Mouse (Mus musculus) erythroblast, embryonic 14.5 days (primary cell): ENCODE data around the gene Elp6. TPM values are rescaled to one million over a fixed set of nuclear protein-coding genes. Genes with fewer than 3 reads are reported as not detected.
A peak's percentile ranks its signal among the peaks of the same experiment; 100 is the strongest.
"Not testable (repeated sequence)": the region's sequence is repeated elsewhere in the genome, so short reads cannot be mapped to it uniquely, and the experiment has no call there.

Experiments
- H3K27me3 ChIP-seq: 2 replicates; pipeline ENCODE4 v1.6.1; 2012; ENCODE audit warnings: inconsistent platforms; ENCODE audit not compliant: control insufficient read depth
- H3K36me3 ChIP-seq: 2 replicates; pipeline ENCODE4 v1.6.1; 2012; ENCODE audit warnings: mild to moderate bottlenecking, inconsistent platforms; ENCODE audit not compliant: control insufficient read depth
- H3K4me1 ChIP-seq: 2 replicates; pipeline ENCODE4 v1.6.1; 2012; ENCODE audit warnings: inconsistent platforms; ENCODE audit not compliant: control insufficient read depth
- H3K4me3 ChIP-seq: replicated peaks from 2 replicates; pipeline ENCODE3; 2012; ENCODE audit warnings: moderate library complexity, mild to moderate bottlenecking, inconsistent platforms
- H3K9me3 ChIP-seq: 2 replicates; pipeline ENCODE4 v1.6.1; 2012; ENCODE audit warnings: low read length, inconsistent platforms, mixed read lengths; ENCODE audit not compliant: control insufficient read depth
- GATA1 ChIP-seq: IDR thresholded peaks from 2 replicates; pipeline ENCODE4 v1.6.1; 2012; ENCODE audit warnings: low read length, inconsistent platforms, mixed read lengths
- TAL1 ChIP-seq: IDR thresholded peaks from 3 replicates; pipeline ENCODE4 v1.6.1; 2012; ENCODE audit warnings: low read length, inconsistent platforms, mixed read lengths
- polyA plus RNA-seq: library from polyadenylated mRNA; stranded (reverse); fragments of >175 nt; gene quantifications from 2 replicates; pipeline ENCODE4 v1.2.3, GENCODE M21; 2012

Elp6 gene
- polyA plus RNA-seq, 1 experiment, result 0.34 TPM

- no peaks in the 10 kb centered on the region for H3K9me3 ChIP-seq
- H3K4me1 ChIP-seq, result peaks cover 19% of the 10 kb centered on the region
- no peak overlapping the region for H3K4me3 ChIP-seq
- H3K36me3 ChIP-seq, result no peaks in the 10 kb centered on the region
- no peak for TF ChIP-seq TAL1
- no peaks in the 10 kb centered on the region for H3K27me3 ChIP-seq
Measured at GRCm38 (mm10) chr9:110329655-110330054, 24.7 kb downstream of the Elp6 start.

- no peaks in the 10 kb centered on the region for H3K27me3 ChIP-seq
- no peaks in the 10 kb centered on the region for H3K36me3 ChIP-seq
- no peak overlapping the region for H3K4me3 ChIP-seq
- no peaks in the 10 kb centered on the region for H3K9me3 ChIP-seq
- H3K4me1 ChIP-seq, result peaks cover 24% of the 10 kb centered on the region
- no peak for TF ChIP-seq TAL1
Measured at GRCm38 (mm10) chr9:110330341-110330740, 25.4 kb downstream of the Elp6 start.

GRCm38 (mm10) chr9:110330913-110331312, 25.9 kb downstream of the Elp6 start:
- not testable (repeated sequence) for H3K36me3 ChIP-seq, H3K4me3 ChIP-seq, H3K9me3 ChIP-seq, H3K27me3 ChIP-seq
- peaks cover 26% of the 10 kb centered on the region for H3K4me1 ChIP-seq

GRCm38 (mm10) chr9:110333135-110333895, 28.3 kb downstream of the Elp6 start, which contains the start of gene Scap:
Scap (plus strand) TSS chr9:110333288.
- Histone ChIP-seq H3K27me3 (no peaks in the 10 kb centered on the region), H3K4me3 (peak within 1 kb of the TSS; percentile 85), H3K9me3 (no peaks in the 10 kb centered on the region), H3K4me1 (peaks cover 26% of the 10 kb centered on the region), H3K36me3 (no peaks in the 10 kb centered on the region)
- TF ChIP-seq TAL1 (no peak), GATA1 (no peak)

GRCm38 (mm10) chr9:110333896-110334259, 28.9 kb downstream of the Elp6 start:
- H3K27me3 ChIP-seq, result no peaks in the 10 kb centered on the region
- H3K36me3 ChIP-seq, result no peaks in the 10 kb centered on the region
- H3K9me3 ChIP-seq, result no peaks in the 10 kb centered on the region
- H3K4me3 ChIP-seq, result peak overlapping the region; percentile 85
- TF ChIP-seq GATA1, result no peak
- no peak for TF ChIP-seq TAL1
- peaks cover 26% of the 10 kb centered on the region for H3K4me1 ChIP-seq

GRCm38 (mm10) chr9:110334849-110335248, 29.9 kb downstream of the Elp6 start:
- Histone ChIP-seq H3K36me3 (no peaks in the 10 kb centered on the region), H3K9me3 (no peaks in the 10 kb centered on the region), H3K27me3 (no peaks in the 10 kb centered on the region), H3K4me3 (no peak overlapping the region), H3K4me1 (peaks cover 24% of the 10 kb centered on the region)
- TF ChIP-seq TAL1, result no peak
- no peak for TF ChIP-seq GATA1

- TF ChIP-seq TAL1 (no peak), GATA1 (no peak)
- no peak overlapping the region for H3K4me3 ChIP-seq
- peaks cover 4% of the 10 kb centered on the region for H3K4me1 ChIP-seq
- no peaks in the 10 kb centered on the region for H3K36me3 ChIP-seq
- H3K9me3 ChIP-seq, result no peaks in the 10 kb centered on the region
- no peaks in the 10 kb centered on the region for H3K27me3 ChIP-seq
Measured at GRCm38 (mm10) chr9:110340037-110340750, 35.2 kb downstream of the Elp6 start.

GRCm38 (mm10) chr9:110342008-110342407, 37.0 kb downstream of the Elp6 start:
- H3K4me1 ChIP-seq, result peaks cover 2% of the 10 kb centered on the region; the same call in 1 of the 2 replicates
- no peaks in the 10 kb centered on the region for H3K9me3 ChIP-seq
- H3K36me3 ChIP-seq, result no peaks in the 10 kb centered on the region
- no peak overlapping the region for H3K4me3 ChIP-seq
- TF ChIP-seq TAL1 (no peak), GATA1 (no peak)
- H3K27me3 ChIP-seq, result no peaks in the 10 kb centered on the region

- Histone ChIP-seq H3K27me3 (no peaks in the 10 kb centered on the region), H3K4me1 (peaks cover 2% of the 10 kb centered on the region; the same call in 1 of the 2 replicates), H3K36me3 (no peaks in the 10 kb centered on the region), H3K4me3 (no peak overlapping the region), H3K9me3 (no peaks in the 10 kb centered on the region)
- TF ChIP-seq GATA1 (no peak), TAL1 (no peak)
Measured at GRCm38 (mm10) chr9:110343805-110344204, 38.8 kb downstream of the Elp6 start.
